10 mouse cellular contexts compared by ENCODE assay signal in genomic region chr10:69785692-69786091, GRCm38 (mm10).
A peak's percentile ranks its signal among the peaks of the same experiment; 100 is the strongest.
DNase-seq lines count a peak whose midpoint lies in the region; ATAC-seq and TF ChIP-seq lines count a peak whose summit lies in the region.
"Had no signal": no experiment of that assay in that cellular context is flagged by ENCODE, and none has a peak within 500 bp of the region (broad histone marks: within the 10 kb centered on the region; RNA-seq: fewer than 3 reads in every experiment).

No protein-coding gene starts in this region.

- no peaks in the 10 kb centered on the region for H3K27me3 ChIP-seq in lung, embryonic 14.5 days (ENCODE audit: insufficient read depth, low read length)
- H3K27me3 ChIP-seq in intestine, embryonic 15.5 days (replicated peaks) = no peaks in the 10 kb centered on the region
- H3K27me3 ChIP-seq in small intestine, adult 2 months (ENCODE audit: control insufficient read depth, insufficient read depth, low read length) = no peaks in the 10 kb centered on the region

- H3K9ac ChIP-seq in lung, embryonic 14.5 days = no peak overlapping the region
- no peak overlapping the region for H3K9ac ChIP-seq in intestine, embryonic 15.5 days

- no peak for TF ChIP-seq CTCF in gastrocnemius, adult 2 months (IDR thresholded peaks at IDR 0.05)
- no peak for TF ChIP-seq CTCF in lung, embryonic 14.5 days (IDR thresholded peaks at IDR 0.05; ENCODE audit: low read depth)
- TF ChIP-seq CTCF in small intestine, adult 2 months (IDR thresholded peaks at IDR 0.05; ENCODE audit: extremely low read depth, insufficient read length, insufficient replicate concordance, low read depth, low read length) = no peak

- no peak for DNase-seq in gastrocnemius, adult 2 months
- DNase-seq in gastrocnemius, postnatal 4 days (ENCODE audit: low spot score in 2 of 2) = no peak
- DNase-seq in lung, embryonic 14.5 days = no peak
- no peak for DNase-seq in lung, postnatal 14 days
- no peak for DNase-seq in layer of hippocampus, postnatal 10 days (ENCODE audit: low spot score in 2 of 2)
- DNase-seq in adrenal gland, adult (ENCODE audit: inconsistent age in 2 of 2, low spot score in 1 of 2) = no peak
- DNase-seq: layer of hippocampus, postnatal 36 days had no signal

- no peaks in the 10 kb centered on the region for H3K9me3 ChIP-seq in lung, embryonic 14.5 days (ENCODE audit: low read depth, low read length)
- H3K9me3 ChIP-seq in intestine, embryonic 15.5 days = no peaks in the 10 kb centered on the region
- H3K9me3 ChIP-seq: midbrain, embryonic 10.5 days had no signal

- no peaks in the 10 kb centered on the region for H3K36me3 ChIP-seq in lung, embryonic 14.5 days (ENCODE audit: insufficient read depth)
- H3K36me3 ChIP-seq in intestine, embryonic 15.5 days = no peaks in the 10 kb centered on the region
- H3K36me3 ChIP-seq in small intestine, adult 2 months (ENCODE audit: control insufficient read depth, insufficient read depth, low read length) = no peaks in the 10 kb centered on the region
- H3K36me3 ChIP-seq: midbrain, embryonic 10.5 days had no signal

- ATAC-seq in lung, embryonic 14.5 days (ENCODE audit: insufficient read depth) = no peak
- no peak for ATAC-seq in intestine, embryonic 15.5 days

- TF ChIP-seq POLR2A in small intestine, adult 2 months (IDR thresholded peaks at IDR 0.05; ENCODE audit: low read depth, low read length) = no peak

- peak overlapping the region; percentile 82 for H3K27ac ChIP-seq in gastrocnemius, adult 2 months
- H3K27ac ChIP-seq in lung, embryonic 14.5 days (ENCODE audit: low read depth) = no peak overlapping the region
- no peak overlapping the region for H3K27ac ChIP-seq in intestine, embryonic 15.5 days
- peak overlapping the region; percentile 15; the same call in 1 of the 2 replicates for H3K27ac ChIP-seq in small intestine, adult 2 months (ENCODE audit: insufficient read depth, low read depth, low read length)
- H3K27ac ChIP-seq: midbrain, embryonic 10.5 days had no signal

- intact Hi-C loops in gastrocnemius, adult 2 months (cut with DNase I) = no loop called here

- WGBS in lung, embryonic 14.5 days = 51% methylated on average over 8 of the region's 8 CpGs
- 58% methylated on average over 8 of the region's 8 CpGs for WGBS in intestine, embryonic 15.5 days
- 86% methylated on average over 8 of the region's 8 CpGs for WGBS in small intestine, adult 2 months

- H3K4me2 ChIP-seq in lung, embryonic 14.5 days = peak overlapping the region; percentile 34
- 0 out of 2 replicates have a peak overlapping the region, but pooled peaks have one; percentile 31 for H3K4me2 ChIP-seq in intestine, embryonic 15.5 days (replicated peaks)

- peak overlapping the region; percentile 67 for H3K4me3 ChIP-seq in gastrocnemius, adult 2 months
- no peak overlapping the region for H3K4me3 ChIP-seq in lung, embryonic 14.5 days (ENCODE audit: low read depth, low read length)
- no peak overlapping the region for H3K4me3 ChIP-seq in intestine, embryonic 15.5 days (replicated peaks)
- H3K4me3 ChIP-seq in small intestine, adult 2 months (ENCODE audit: low read depth, low read length) = no peak overlapping the region
- H3K4me3 ChIP-seq: midbrain, embryonic 10.5 days had no signal

- H3K4me1 ChIP-seq in lung, embryonic 14.5 days (ENCODE audit: insufficient read depth) = peaks cover 3% of the 10 kb centered on the region
- 0 out of 2 replicates have a peak, but pooled peaks cover 6% of the 10 kb centered on the region for H3K4me1 ChIP-seq in intestine, embryonic 15.5 days (replicated peaks)
- H3K4me1 ChIP-seq in small intestine, adult 2 months (ENCODE audit: control insufficient read depth, insufficient read depth, insufficient read length, low read length) = no peaks in the 10 kb centered on the region

Comparison
In these comparisons a context has a peak if more than half of its experiments do, and no peak if none do; other contexts are left out.
1. H3K27ac ChIP-seq: peak in gastrocnemius, adult 2 months (single experiment) and small intestine, adult 2 months (single experiment); none in lung, embryonic 14.5 days (single experiment) and intestine, embryonic 15.5 days (single experiment).